Mouse (Mus musculus) C2C12 (cell line): ENCODE data around the gene Kif19a.

ENCODE experiments used
- CEBPB ChIP-seq: IDR thresholded peaks from one replicate; pipeline ENCODE4 v1.6.1; 2011; ENCODE audit warnings: low read depth, mild to moderate bottlenecking, control low read depth, moderate library complexity
- CTCF ChIP-seq: IDR thresholded peaks from one replicate; pipeline ENCODE4 v1.5.1; 2011; ENCODE audit not compliant: control insufficient read depth, insufficient read depth, insufficient read length
- FOSL1 ChIP-seq: IDR thresholded peaks from one replicate; pipeline ENCODE4 v1.8.0; 2011; ENCODE audit warnings: mild to moderate bottlenecking, low read length; ENCODE audit not compliant: poor library complexity, insufficient read depth, severe bottlenecking
- MAX ChIP-seq: IDR thresholded peaks from one replicate; pipeline ENCODE4 v1.6.1; 2011; ENCODE audit warnings: mild to moderate bottlenecking, control low read depth
- MYOD1 ChIP-seq: IDR thresholded peaks from one replicate; pipeline ENCODE4 v1.6.1; 2011; ENCODE audit warnings: low read depth; ENCODE audit not compliant: control insufficient read depth, insufficient read length
- MYOG ChIP-seq: IDR thresholded peaks from one replicate; pipeline ENCODE4 v1.6.1; 2011; ENCODE audit not compliant: control insufficient read depth, insufficient read length; ENCODE audit errors: extremely low read depth
- USF1 ChIP-seq: IDR thresholded peaks from one replicate; pipeline ENCODE4 v1.6.1; 2011; ENCODE audit warnings: low read depth, mild to moderate bottlenecking, control low read depth, moderate library complexity

- no peak for TF ChIP-seq CTCF
- no peak for TF ChIP-seq MAX
- TF ChIP-seq MYOG = no peak
- no peak for TF ChIP-seq MYOD1
- no peak for TF ChIP-seq USF1
- no peak for TF ChIP-seq FOSL1
- no peak for TF ChIP-seq CEBPB
Observed at GRCm38 (mm10) chr11:114798624-114799023, 33.4 kb downstream of the Kif19a start, which contains the start of gene Gpr142.
